Mouse (Mus musculus): ENCODE data around the gene Afmid. TPM values are rescaled to one million over a fixed set of nuclear protein-coding genes. Genes with fewer than 3 reads are reported as not detected.
"Not testable (repeated sequence)": the region's sequence is repeated elsewhere in the genome, so short reads cannot be mapped to it uniquely, and the experiment has no call there.

Gene Afmid
- total and polyA plus RNA-seq, 2 experiments from 2014 or later, result 13.1 to 14.5 TPM

DNA sequence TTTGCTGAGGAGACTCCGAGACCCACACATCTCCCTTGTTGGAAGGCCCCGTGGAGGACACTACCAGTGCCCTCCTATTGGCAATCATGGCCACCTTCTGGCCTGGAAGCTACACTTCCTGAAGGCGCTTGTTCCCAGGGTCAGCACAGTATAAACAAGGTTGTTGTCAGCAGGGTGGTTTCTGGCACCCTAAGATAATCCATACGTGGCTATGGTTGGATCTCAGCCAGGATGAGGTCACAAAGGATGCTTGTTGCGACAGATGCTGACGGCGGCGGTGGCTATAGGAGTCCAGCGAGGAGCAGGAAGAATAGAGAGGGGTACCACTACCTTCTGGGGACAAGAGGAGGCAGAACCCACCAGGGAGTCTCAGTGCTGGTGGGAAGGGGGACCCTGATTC, 4.7 kb downstream of the Afmid start:
- Histone ChIP-seq H3K27ac (ENCODE audit: low read depth) (peak overlapping the region; percentile 91), H3K4me2 (ENCODE audit: low read depth, low read length) (no peak overlapping the region), H3K9me3 (replicated peaks; ENCODE audit: control insufficient read depth, low read length) (no peaks in the 10 kb centered on the region), H3K4me3 (ENCODE audit: low read depth, low read length) (no peak overlapping the region), H3K36me3 (replicated peaks; ENCODE audit: control insufficient read depth, insufficient read depth, low read length) (no peaks in the 10 kb centered on the region), H3K9ac (replicated peaks; ENCODE audit: low read depth, low read length) (0 out of 2 replicates have a peak overlapping the region, but pooled peaks have one; percentile 21), H3K4me1 (ENCODE audit: control insufficient read depth, insufficient read depth) (peaks cover 55% of the 10 kb centered on the region), H3K27me3 (ENCODE audit: control insufficient read depth, insufficient read depth, low read length) (no peaks in the 10 kb centered on the region)
- TF ChIP-seq CTCF (IDR thresholded peaks at IDR 0.05; ENCODE audit: low read depth), result no peak
- TF ChIP-seq EP300 (IDR thresholded peaks at IDR 0.05; ENCODE audit: low read depth), result no peak
- 47% methylated on average over 9 of the region's 9 CpGs for WGBS
- no peak for ATAC-seq (ENCODE audit: insufficient read depth, low read depth)
- DNase-seq (ENCODE audit: low spot score), result no peak

GRCm38 (mm10) chr11:117832086-117832969, 6.6 kb downstream of the Afmid start:
- peaks cover 40% of the 10 kb centered on the region for H3K4me1 ChIP-seq (ENCODE audit: control insufficient read depth, insufficient read depth)
- no peak for ATAC-seq (ENCODE audit: insufficient read depth, low read depth)

DNA sequence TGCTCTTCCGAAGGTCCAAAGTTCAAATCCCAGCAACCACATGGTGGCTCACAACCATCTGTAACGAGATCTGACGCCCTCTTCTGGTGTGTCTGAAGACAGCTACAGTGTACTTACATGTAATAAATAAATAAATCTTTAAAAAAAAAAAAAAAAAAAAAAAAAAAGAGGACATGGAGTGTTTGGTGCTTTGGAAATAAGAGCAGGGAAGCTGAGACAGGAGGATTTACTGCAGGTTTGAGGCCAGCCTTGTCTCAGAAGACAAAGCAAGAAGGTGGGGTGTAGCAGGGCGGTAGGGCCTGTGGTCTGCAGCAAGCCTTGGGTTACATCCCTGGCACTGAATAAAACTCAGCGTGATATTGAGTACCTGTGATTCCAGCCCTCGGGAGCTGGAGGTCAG, 7.8 kb downstream of the Afmid start:
- H3K27ac ChIP-seq (ENCODE audit: low read depth); H3K9me3 ChIP-seq (replicated peaks; ENCODE audit: control insufficient read depth, low read length); H3K4me3 ChIP-seq (ENCODE audit: low read depth, low read length); H3K36me3 ChIP-seq (replicated peaks; ENCODE audit: control insufficient read depth, insufficient read depth, low read length); ATAC-seq (ENCODE audit: insufficient read depth, low read depth); DNase-seq (ENCODE audit: low spot score); H3K9ac ChIP-seq (replicated peaks; ENCODE audit: low read depth, low read length); H3K27me3 ChIP-seq (ENCODE audit: control insufficient read depth, insufficient read depth, low read length); H3K4me2 ChIP-seq (ENCODE audit: low read depth, low read length): not testable (repeated sequence)
- H3K4me1 ChIP-seq (ENCODE audit: control insufficient read depth, insufficient read depth), result peaks cover 36% of the 10 kb centered on the region
- 93% methylated on average over 4 of the region's 6 CpGs for WGBS

More at GRCm38 (mm10) chr11:117832086-117832969, 6.6 kb downstream of the Afmid start:
- H3K4me3 ChIP-seq (ENCODE audit: low read depth, low read length), result peak overlapping the region; percentile 24; the same call in 1 of the 2 replicates
- WGBS, result 32% methylated on average over 28 of the region's 28 CpGs
- H3K27me3 ChIP-seq (ENCODE audit: control insufficient read depth, insufficient read depth, low read length), result no peaks in the 10 kb centered on the region
- TF ChIP-seq CTCF (IDR thresholded peaks at IDR 0.05; ENCODE audit: low read depth) (peak; percentile 55), EP300 (IDR thresholded peaks at IDR 0.05; ENCODE audit: low read depth) (no peak)
- DNase-seq (ENCODE audit: low spot score), result peak; percentile 61
- no peaks in the 10 kb centered on the region for H3K9me3 ChIP-seq (replicated peaks; ENCODE audit: control insufficient read depth, low read length)
- no peak overlapping the region for H3K9ac ChIP-seq (replicated peaks; ENCODE audit: low read depth, low read length)
- no peaks in the 10 kb centered on the region for H3K36me3 ChIP-seq (replicated peaks; ENCODE audit: control insufficient read depth, insufficient read depth, low read length)
- peak overlapping the region; percentile 18; the same call in 1 of the 2 replicates for H3K27ac ChIP-seq (ENCODE audit: low read depth)
- H3K4me2 ChIP-seq (ENCODE audit: low read depth, low read length), result peak overlapping the region; percentile 54

DNA sequence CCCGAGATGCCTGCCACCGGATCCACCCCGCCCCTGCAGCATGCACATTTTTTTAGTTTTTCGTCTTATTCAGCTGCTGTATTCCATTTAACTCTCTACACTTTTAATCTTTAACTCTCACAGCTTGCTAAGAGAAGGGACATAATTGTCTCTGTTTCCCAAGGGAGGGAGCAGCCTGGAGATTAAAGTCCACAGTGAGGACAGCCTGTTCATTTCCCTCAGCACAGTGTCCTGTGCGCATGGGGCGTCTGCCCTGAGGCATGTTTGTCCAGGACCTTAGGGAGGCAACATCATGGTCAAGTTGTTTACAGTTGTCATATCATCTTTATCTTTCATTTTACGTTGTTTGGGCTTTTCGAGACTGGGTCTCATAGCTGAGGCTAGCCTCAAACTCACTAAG, 8.4 kb downstream of the Afmid start:
- Histone ChIP-seq H3K27ac (ENCODE audit: low read depth) (no peak overlapping the region), H3K4me2 (ENCODE audit: low read depth, low read length) (no peak overlapping the region), H3K27me3 (ENCODE audit: control insufficient read depth, insufficient read depth, low read length) (no peaks in the 10 kb centered on the region), H3K9ac (replicated peaks; ENCODE audit: low read depth, low read length) (no peak overlapping the region), H3K4me3 (ENCODE audit: low read depth, low read length) (no peak overlapping the region), H3K36me3 (replicated peaks; ENCODE audit: control insufficient read depth, insufficient read depth, low read length) (no peaks in the 10 kb centered on the region), H3K4me1 (ENCODE audit: control insufficient read depth, insufficient read depth) (peaks cover 36% of the 10 kb centered on the region), H3K9me3 (replicated peaks; ENCODE audit: control insufficient read depth, low read length) (no peaks in the 10 kb centered on the region)
- TF ChIP-seq CTCF (IDR thresholded peaks at IDR 0.05; ENCODE audit: low read depth) (no peak), EP300 (IDR thresholded peaks at IDR 0.05; ENCODE audit: low read depth) (no peak)
- 90% methylated on average over 8 of the region's 8 CpGs for WGBS
- no peak for ATAC-seq (ENCODE audit: insufficient read depth, low read depth)
- no peak for DNase-seq (ENCODE audit: low spot score)

DNA sequence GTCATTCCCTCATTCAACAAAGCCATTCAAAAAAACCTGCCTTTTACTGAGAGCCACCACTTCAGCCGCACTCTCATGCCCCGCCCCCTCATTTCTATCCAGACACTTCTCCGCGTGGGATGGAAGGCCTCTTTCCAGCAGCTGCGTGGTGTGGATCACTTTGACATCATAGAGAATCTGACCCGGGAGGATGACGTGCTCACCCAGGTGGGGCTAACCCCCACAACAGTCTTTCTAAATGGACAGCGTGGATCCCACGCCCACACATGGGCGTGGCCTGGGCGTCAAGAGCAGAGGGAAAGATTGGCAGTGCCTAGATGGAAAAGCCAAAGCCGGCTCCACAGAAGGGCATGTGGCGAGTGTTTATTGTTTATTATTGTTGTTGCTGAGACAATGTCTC, 10.6 kb downstream of the Afmid start:
- peak; percentile 25; the same call in 1 of the 2 replicates for ATAC-seq (ENCODE audit: insufficient read depth, low read depth)
- H3K9ac ChIP-seq (replicated peaks; ENCODE audit: low read depth, low read length), result no peak overlapping the region
- 20% methylated on average over 13 of the region's 13 CpGs for WGBS

More for the DNA sequence above, 10.6 kb downstream of the Afmid start:
- Histone ChIP-seq H3K36me3 (replicated peaks; ENCODE audit: control insufficient read depth, insufficient read depth, low read length) (no peaks in the 10 kb centered on the region), H3K27me3 (ENCODE audit: control insufficient read depth, insufficient read depth, low read length) (no peaks in the 10 kb centered on the region), H3K4me2 (ENCODE audit: low read depth, low read length) (peak overlapping the region; percentile 36; the same call in 1 of the 2 replicates), H3K4me1 (ENCODE audit: control insufficient read depth, insufficient read depth) (peaks cover 17% of the 10 kb centered on the region), H3K4me3 (ENCODE audit: low read depth, low read length) (no peak overlapping the region), H3K9me3 (replicated peaks; ENCODE audit: control insufficient read depth, low read length) (no peaks in the 10 kb centered on the region), H3K27ac (ENCODE audit: low read depth) (no peak overlapping the region)
- TF ChIP-seq EP300 (IDR thresholded peaks at IDR 0.05; ENCODE audit: low read depth) (no peak), CTCF (IDR thresholded peaks at IDR 0.05; ENCODE audit: low read depth) (no peak)
- no peak for DNase-seq (ENCODE audit: low spot score)
